Comparison of ENCODE assay signal across 9 mouse cellular contexts in the genomic region with DNA sequence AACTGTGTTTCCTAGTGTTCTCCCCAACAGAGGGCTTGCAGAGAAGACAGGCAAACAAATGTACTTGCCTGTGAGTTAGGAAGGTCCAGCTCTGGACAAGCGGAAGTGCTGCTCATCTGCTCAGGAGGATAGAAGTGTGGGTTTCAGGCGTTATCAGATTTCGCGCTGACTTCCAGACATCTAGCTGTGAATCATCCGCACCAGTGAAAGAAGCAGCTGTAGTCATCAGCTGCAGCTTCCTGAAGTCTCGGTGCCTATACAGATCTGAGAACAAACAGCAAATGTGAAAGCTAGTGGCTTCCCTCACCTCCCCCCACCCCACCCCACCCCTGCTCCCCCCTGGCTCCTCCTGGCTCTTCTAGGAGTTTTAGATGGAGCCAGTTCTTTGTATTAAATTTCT.
A peak's percentile ranks its signal among the peaks of the same experiment; 100 is the strongest.
DNase-seq lines count a peak whose midpoint lies in the region; ATAC-seq and TF ChIP-seq lines count a peak whose summit lies in the region.
"Had no signal": no experiment of that assay in that cellular context is flagged by ENCODE, and none has a peak within 500 bp of the region (broad histone marks: within the 10 kb centered on the region; RNA-seq: fewer than 3 reads in every experiment).

No protein-coding gene starts in this region.

- H3K4me1 ChIP-seq in kidney, embryonic 14.5 days (ENCODE audit: control insufficient read depth, insufficient read depth, low read length): no peaks in the 10 kb centered on the region
- H3K4me1 ChIP-seq in G1E (ENCODE audit: insufficient read depth, low read depth, low read length): no peaks in the 10 kb centered on the region
- H3K4me1 ChIP-seq in embryonic facial prominence, embryonic 10.5 days: peaks cover 20% of the 10 kb centered on the region

- peak; percentile 71; the same call in 1 of the 2 replicates for ATAC-seq in kidney, embryonic 14.5 days (ENCODE audit: low FRiP score, low TSS enrichment)
- ATAC-seq in G1E (ENCODE audit: extremely low read depth, insufficient number of reproducible peaks, low FRiP score, poor library complexity, severe bottlenecking): peak; percentile 83

- H3K9ac ChIP-seq in kidney, embryonic 14.5 days (ENCODE audit: low read depth, low read length): no peak overlapping the region
- H3K9ac ChIP-seq: limb, embryonic 13.5 days had no signal

- H3K27ac ChIP-seq in kidney, embryonic 14.5 days (ENCODE audit: low read depth, low read length): no peak overlapping the region
- H3K27ac ChIP-seq in embryonic facial prominence, embryonic 10.5 days (replicated peaks): 0 out of 2 replicates have a peak overlapping the region, but pooled peaks have one; percentile 24
- H3K27ac ChIP-seq: limb, embryonic 13.5 days had no signal

- H3K4me3 ChIP-seq in kidney, embryonic 14.5 days (ENCODE audit: low read length): no peak overlapping the region
- no peak overlapping the region for H3K4me3 ChIP-seq in G1E (ENCODE audit: low read depth, low read length)
- H3K4me3 ChIP-seq in embryonic facial prominence, embryonic 10.5 days: no peak overlapping the region
- H3K4me3 ChIP-seq: limb, embryonic 13.5 days had no signal

- no peaks in the 10 kb centered on the region for H3K27me3 ChIP-seq in kidney, embryonic 14.5 days (ENCODE audit: control insufficient read depth, insufficient read depth, low read length)
- H3K27me3 ChIP-seq in G1E (ENCODE audit: insufficient read depth, low read length): peaks cover 12% of the 10 kb centered on the region; the same call in 1 of the 2 replicates
- H3K27me3 ChIP-seq in embryonic facial prominence, embryonic 10.5 days (replicated peaks; ENCODE audit: low read depth, poor library complexity, severe bottlenecking): no peaks in the 10 kb centered on the region

- TF ChIP-seq CTCF in G1E (IDR thresholded peaks at IDR 0.05; ENCODE audit: low read depth, low read length): no peak

- no peak overlapping the region for H3K4me2 ChIP-seq in kidney, embryonic 14.5 days (replicated peaks; ENCODE audit: low read depth, low read length)
- H3K4me2 ChIP-seq: limb, embryonic 13.5 days had no signal

- 7% methylated on average over 6 of the region's 6 CpGs for WGBS in kidney, embryonic 14.5 days
- 44% methylated on average over 6 of the region's 6 CpGs for WGBS in embryonic facial prominence, embryonic 10.5 days

- DNase-seq in kidney, adult 9 months: no peak
- no peak for DNase-seq in G1E (ENCODE audit: low spot score)
- no peak for DNase-seq in embryonic facial prominence, embryonic 10.5 days (ENCODE audit: low spot score)
- DNase-seq in naive thymus-derived CD4-positive, alpha-beta T cell, adult 2 months (ENCODE audit: low read depth): peak; percentile 48
- no peak for DNase-seq in adrenal gland, adult 8-10 months
- DNase-seq in cerebellum, adult 11 months: no peak
- DNase-seq in spleen, postnatal 36 days (ENCODE audit: low spot score in 2 of 2): no peak

- H3K9me3 ChIP-seq in kidney, embryonic 14.5 days (ENCODE audit: control insufficient read depth, low read length): no peaks in the 10 kb centered on the region
- no peaks in the 10 kb centered on the region for H3K9me3 ChIP-seq in G1E (replicated peaks)
- H3K9me3 ChIP-seq in embryonic facial prominence, embryonic 10.5 days: no peaks in the 10 kb centered on the region
- H3K9me3 ChIP-seq: limb, embryonic 13.5 days had no signal

- no peaks in the 10 kb centered on the region for H3K36me3 ChIP-seq in kidney, embryonic 14.5 days (ENCODE audit: control insufficient read depth, insufficient read depth, low read length)
- H3K36me3 ChIP-seq in G1E (replicated peaks): no peaks in the 10 kb centered on the region
- no peaks in the 10 kb centered on the region for H3K36me3 ChIP-seq in embryonic facial prominence, embryonic 10.5 days (replicated peaks)
- H3K36me3 ChIP-seq: limb, embryonic 13.5 days had no signal
